Mouse (Mus musculus) brain, embryonic 14.5 days (tissue): ENCODE results near the gene Eif6. TPM values are rescaled to one million over a fixed set of nuclear protein-coding genes. Genes with fewer than 3 reads are reported as not detected.

ENCODE experiments used
- DNase-seq: peaks from one replicate; pipeline ENCODE4 v3.0.0-alpha.2; 2011; ENCODE audit warnings: low read depth
- CTCF ChIP-seq: fragments of 200-500 bp; IDR thresholded peaks from 2 replicates; pipeline ENCODE4 v1.5.1; 2012; ENCODE audit warnings: inconsistent platforms, mild to moderate bottlenecking, moderate library complexity, borderline replicate concordance; ENCODE audit not compliant: insufficient read depth, insufficient read length; ENCODE audit errors: extremely low read depth
- POLR2A ChIP-seq: fragments of 200-500 bp; IDR thresholded peaks from 2 replicates; pipeline ENCODE4 v1.6.1; 2012; ENCODE audit warnings: mild to moderate bottlenecking, inconsistent platforms, borderline replicate concordance; ENCODE audit not compliant: poor library complexity, insufficient read depth, insufficient read length, severe bottlenecking; ENCODE audit errors: extremely low read depth
- polyA plus RNA-seq: library from polyadenylated mRNA; depleted of rRNA; stranded (reverse); fragments of >200 nt; gene quantifications from 2 replicates; pipeline ENCODE4 v1.2.3, GENCODE M21; 2012; rRNA removed

Gene Eif6
- polyA plus RNA-seq, result 88.8 and 100.0 TPM in 2 replicates

GRCm38 (mm10) chr2:155826630-155827424 lies at the start of gene Eif6:
TSS of gene Eif6 (minus strand) at chr2:155826925.
- TF ChIP-seq CTCF (no peak), POLR2A (no peak)
- peak; percentile 97 for DNase-seq

GRCm38 (mm10) chr2:155873636-155874035 lies 46.9 kb upstream of the Eif6 start:
- DNase-seq, result no peak
- TF ChIP-seq CTCF, result no peak
- TF ChIP-seq POLR2A, result no peak

- peak; percentile 72 for DNase-seq
- no peak for TF ChIP-seq CTCF
- no peak for TF ChIP-seq POLR2A
Observed at GRCm38 (mm10) chr2:155872930-155873507, 46.3 kb upstream of the Eif6 start.

- TF ChIP-seq CTCF (no peak), POLR2A (no peak)
- DNase-seq, result peak; percentile 78
Observed at GRCm38 (mm10) chr2:155872486-155872885, 45.8 kb upstream of the Eif6 start.

- no peak for DNase-seq
- no peak for TF ChIP-seq CTCF
- TF ChIP-seq POLR2A, result no peak
Observed at GRCm38 (mm10) chr2:155869772-155870171, 43.0 kb upstream of the Eif6 start.

- no peak for DNase-seq
- TF ChIP-seq CTCF (no peak), POLR2A (no peak)
Observed at GRCm38 (mm10) chr2:155868320-155868719, 41.6 kb upstream of the Eif6 start.

- peak; percentile 88 for DNase-seq
- TF ChIP-seq POLR2A, result no peak
- no peak for TF ChIP-seq CTCF
Observed at GRCm38 (mm10) chr2:155863301-155863867, 36.7 kb upstream of the Eif6 start.

- DNase-seq, result peak; percentile 91
- TF ChIP-seq CTCF (no peak), POLR2A (no peak)
Observed at GRCm38 (mm10) chr2:155862573-155863300, 36.0 kb upstream of the Eif6 start.

GRCm38 (mm10) chr2:155861581-155861980 lies 34.9 kb upstream of the Eif6 start:
- TF ChIP-seq POLR2A (no peak), CTCF (no peak)
- DNase-seq, result no peak

- no peak for TF ChIP-seq POLR2A
- no peak for TF ChIP-seq CTCF
- DNase-seq, result no peak
Observed at GRCm38 (mm10) chr2:155860102-155860501, 33.4 kb upstream of the Eif6 start.

GRCm38 (mm10) chr2:155852536-155852935 lies 25.8 kb upstream of the Eif6 start:
- no peak for DNase-seq
- TF ChIP-seq CTCF (no peak), POLR2A (no peak)

GRCm38 (mm10) chr2:155850120-155850519 lies 23.4 kb upstream of the Eif6 start:
- DNase-seq, result no peak
- no peak for TF ChIP-seq POLR2A
- no peak for TF ChIP-seq CTCF
